Mouse (Mus musculus) bone marrow, adult 2 months (tissue): ENCODE measurements around the gene Pdpn.

Experiments used
- CTCF ChIP-seq: fragments of 200-500 bp; IDR thresholded peaks from 2 replicates; pipeline ENCODE4 v1.5.1; 2011; ENCODE audit warnings: low read length, control low read depth; ENCODE audit not compliant: control insufficient read depth, insufficient read depth
- POLR2A ChIP-seq: fragments of 200-500 bp; IDR thresholded peaks from 2 replicates; pipeline ENCODE4 v1.6.1; 2011; ENCODE audit warnings: low read depth, mild to moderate bottlenecking, control low read depth, low read length, borderline replicate concordance; ENCODE audit not compliant: control insufficient read depth

- TF ChIP-seq CTCF (no peak), POLR2A (no peak)
Observed at GRCm38 (mm10) chr4:143296153-143296552, 3.2 kb downstream of the Pdpn start.
